Mouse (Mus musculus): ENCODE results near the gene Angpt4. TPM values are rescaled to one million over a fixed set of nuclear protein-coding genes. Genes with fewer than 3 reads are reported as not detected.

Gene Angpt4
- total and polyA plus RNA-seq, 3 experiments = 0.04 TPM; not detected in 2

GRCm38 (mm10) chr2:151937893-151938292 is 26.9 kb downstream of the Angpt4 start:
- no peak overlapping the region for H3K27ac ChIP-seq (ENCODE audit: insufficient read depth, low read depth)
- dilution Hi-C loops (cut with MboI; ENCODE audit: extremely low pct_ligation_motif_present, extremely low pct_unique_long_range_greater_than_20kb, low sequenced_read_pairs) = no loop called here
- H3K79me2 ChIP-seq (replicated peaks; ENCODE audit: control insufficient read depth, extremely low read depth, insufficient read depth, poor library complexity, severe bottlenecking) = no peaks in the 10 kb centered on the region
- no peak for DNase-seq (ENCODE audit: extremely low read depth)
- H3K4me2 ChIP-seq (ENCODE audit: insufficient read depth, low read depth, poor library complexity, severe bottlenecking) = no peak overlapping the region
- peaks cover 23% of the 10 kb centered on the region for H3K27me3 ChIP-seq (replicated peaks)
- H3K4me1 ChIP-seq (ENCODE audit: control insufficient read depth in 1 of 2, insufficient read depth in 2 of 2) = peaks cover 0 to 12% of the 10 kb centered on the region in 2 experiments; a peak in 2 of 4 replicates
- H3K9ac ChIP-seq (ENCODE audit: insufficient read depth, low read depth) = no peak overlapping the region
- no peak for TF ChIP-seq POLR2AphosphoS2 (IDR thresholded peaks at IDR 0.05; ENCODE audit: low read depth, low read length)
- TF ChIP-seq TCF12 (IDR thresholded peaks at IDR 0.05; ENCODE audit: low read depth, low read length) = no peak
- no peak for TF ChIP-seq IRF4 (IDR thresholded peaks at IDR 0.05; ENCODE audit: low read depth, low read length)
- H3K9me3 ChIP-seq (replicated peaks; ENCODE audit: low read length) = no peaks in the 10 kb centered on the region
- in situ Hi-C loops (cut with MboI; ENCODE audit: low pct_ligation_motif_present, low pct_unique_long_range_greater_than_20kb, low sequenced_read_pairs) = no loop called here
- no peaks in the 10 kb centered on the region for H3K36me3 ChIP-seq (replicated peaks in 1 of 2; ENCODE audit: control insufficient read depth in 1 of 2, insufficient read depth in 1 of 2, low read length in 1 of 2)
- no peak overlapping the region for H3K4me3 ChIP-seq (replicated peaks in 1 of 3; ENCODE audit: low read depth in 2 of 3, low read length in 2 of 3, poor library complexity in 1 of 3)

DNA sequence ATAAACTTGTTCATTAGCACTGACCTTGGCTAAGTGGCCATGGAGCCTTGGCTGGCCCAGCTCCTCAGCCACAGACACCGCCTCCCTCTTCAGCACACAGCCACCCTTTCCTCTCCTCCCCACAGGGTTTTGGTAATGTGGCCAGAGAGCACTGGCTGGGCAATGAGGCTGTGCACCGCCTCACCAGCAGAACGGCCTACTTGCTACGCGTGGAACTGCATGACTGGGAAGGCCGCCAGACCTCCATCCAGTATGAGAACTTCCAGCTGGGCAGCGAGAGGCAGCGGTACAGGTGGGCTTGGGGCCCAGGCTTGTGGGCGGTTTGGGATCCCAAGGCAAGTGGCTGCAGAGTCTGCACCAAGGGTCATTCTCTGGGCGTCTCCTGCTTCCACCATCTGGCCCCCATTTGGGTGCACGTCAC is 27.8 kb downstream of the Angpt4 start:
- Histone ChIP-seq H3K79me2 (replicated peaks; ENCODE audit: control insufficient read depth, extremely low read depth, insufficient read depth, poor library complexity, severe bottlenecking) (no peaks in the 10 kb centered on the region), H3K9me3 (replicated peaks; ENCODE audit: low read length) (no peaks in the 10 kb centered on the region), H3K27me3 (replicated peaks) (peaks cover 24% of the 10 kb centered on the region), H3K4me3 (replicated peaks in 1 of 3; ENCODE audit: low read depth in 2 of 3, low read length in 2 of 3, poor library complexity in 1 of 3) (no peak overlapping the region), H3K4me2 (ENCODE audit: insufficient read depth, low read depth, poor library complexity, severe bottlenecking) (no peak overlapping the region), H3K4me1 (ENCODE audit: control insufficient read depth in 1 of 2, insufficient read depth in 2 of 2) (peaks cover 0 to 12% of the 10 kb centered on the region in 2 experiments; a peak in 2 of 4 replicates), H3K27ac (ENCODE audit: insufficient read depth, low read depth) (no peak overlapping the region), H3K9ac (ENCODE audit: insufficient read depth, low read depth) (no peak overlapping the region), H3K36me3 (replicated peaks in 1 of 2; ENCODE audit: control insufficient read depth in 1 of 2, insufficient read depth in 1 of 2, low read length in 1 of 2) (no peaks in the 10 kb centered on the region)
- dilution Hi-C loops (cut with MboI; ENCODE audit: extremely low pct_ligation_motif_present, extremely low pct_unique_long_range_greater_than_20kb, low sequenced_read_pairs) (no loop called here), in situ Hi-C loops (cut with MboI; ENCODE audit: low pct_ligation_motif_present, low pct_unique_long_range_greater_than_20kb, low sequenced_read_pairs) (no loop called here)
- TF ChIP-seq MAFK (IDR thresholded peaks at IDR 0.05; ENCODE audit: insufficient replicate concordance, low read length) (no peak), RAD21 (IDR thresholded peaks at IDR 0.05; ENCODE audit: low read depth, low read length) (no peak), USF2 (conservative IDR thresholded peaks at IDR 0.05; ENCODE audit: low read depth, low read length) (no peak)
- no peak for DNase-seq (ENCODE audit: extremely low read depth)

- dilution Hi-C loops (cut with MboI; ENCODE audit: extremely low pct_ligation_motif_present, extremely low pct_unique_long_range_greater_than_20kb, low sequenced_read_pairs) (no loop called here), in situ Hi-C loops (cut with MboI; ENCODE audit: low pct_ligation_motif_present, low pct_unique_long_range_greater_than_20kb, low sequenced_read_pairs) (loop anchor here (5.0 kb wide), 1 partner anchor 37 kb away; no protein-coding TSS in a partner anchor)
- H3K4me1 ChIP-seq (ENCODE audit: control insufficient read depth in 1 of 2, insufficient read depth in 2 of 2) = peaks cover 0 to 12% of the 10 kb centered on the region in 2 experiments; a peak in 2 of 4 replicates
These were observed 28.8 kb downstream of the Angpt4 start for GRCm38 (mm10) chr2:151939651-151940420.

More at GRCm38 (mm10) chr2:151939651-151940420, 28.8 kb downstream of the Angpt4 start:
- H3K4me2 ChIP-seq (ENCODE audit: insufficient read depth, low read depth, poor library complexity, severe bottlenecking) = no peak overlapping the region
- no peak overlapping the region for H3K4me3 ChIP-seq (replicated peaks in 1 of 3; ENCODE audit: low read depth in 2 of 3, low read length in 2 of 3, poor library complexity in 1 of 3)
- no peak overlapping the region for H3K9ac ChIP-seq (ENCODE audit: insufficient read depth, low read depth)
- H3K27ac ChIP-seq (ENCODE audit: insufficient read depth, low read depth) = no peak overlapping the region
- H3K9me3 ChIP-seq (replicated peaks; ENCODE audit: low read length) = no peaks in the 10 kb centered on the region
- TF ChIP-seq MAZ (IDR thresholded peaks at IDR 0.05; ENCODE audit: low read depth, low read length) (no peak), SIN3A (IDR thresholded peaks at IDR 0.05; ENCODE audit: low read length) (no peak), CHD2 (IDR thresholded peaks at IDR 0.05; ENCODE audit: low read length) (no peak), MYC (IDR thresholded peaks at IDR 0.05; ENCODE audit: low read depth, low read length) (no peak), NELFE (IDR thresholded peaks at IDR 0.05; ENCODE audit: low read depth, low read length) (no peak), MXI1 (IDR thresholded peaks at IDR 0.05; ENCODE audit: low read depth, low read length) (no peak), IRF4 (IDR thresholded peaks at IDR 0.05; ENCODE audit: low read depth, low read length) (no peak)
- H3K36me3 ChIP-seq (replicated peaks in 1 of 2; ENCODE audit: control insufficient read depth in 1 of 2, insufficient read depth in 1 of 2, low read length in 1 of 2) = no peaks in the 10 kb centered on the region
- H3K27me3 ChIP-seq (replicated peaks) = peaks cover 21% of the 10 kb centered on the region
- no peak for DNase-seq (ENCODE audit: extremely low read depth)
- H3K79me2 ChIP-seq (replicated peaks; ENCODE audit: control insufficient read depth, extremely low read depth, insufficient read depth, poor library complexity, severe bottlenecking) = no peaks in the 10 kb centered on the region
